In genomic region chr1:184059814-184060213, GRCm38 (mm10) we compare ENCODE assay signal across 15 mouse cellular contexts. TPM values are rescaled to one million over a fixed set of nuclear protein-coding genes. Genes with fewer than 3 reads are reported as not detected.
A peak's percentile ranks its signal among the peaks of the same experiment; 100 is the strongest.
DNase-seq lines count a peak whose midpoint lies in the region; ATAC-seq and TF ChIP-seq lines count a peak whose summit lies in the region.
"Had no signal": no experiment of that assay in that cellular context is flagged by ENCODE, and none has a peak within 500 bp of the region (broad histone marks: within the 10 kb centered on the region; RNA-seq: fewer than 3 reads in every experiment).

No protein-coding gene starts in this region.

- H3ac ChIP-seq in myocyte (ENCODE audit: control insufficient read depth, insufficient read length), result no peak overlapping the region

- TF ChIP-seq CTCF in heart, adult 2 months (IDR thresholded peaks at IDR 0.05), result no peak

- H3K4me1 ChIP-seq in heart, adult 2 months (ENCODE audit: control insufficient read depth, insufficient read depth, low read length), result peaks cover 2% of the 10 kb centered on the region
- peaks cover 34% of the 10 kb centered on the region for H3K4me1 ChIP-seq in liver, embryonic 13.5 days (replicated peaks)
- peaks cover 4% of the 10 kb centered on the region; the same call in 1 of the 2 replicates for H3K4me1 ChIP-seq in liver, embryonic 11.5 days (replicated peaks; ENCODE audit: control insufficient read depth, insufficient read depth, low read length)
- peaks cover 12% of the 10 kb centered on the region for H3K4me1 ChIP-seq in brown adipose tissue, adult 24 weeks (ENCODE audit: control insufficient read depth, insufficient read depth, insufficient read length, low read length)
- H3K4me1 ChIP-seq: embryonic facial prominence, embryonic 15.5 days; midbrain, embryonic 10.5 days had no signal

- no peak for TF ChIP-seq EP300 in heart, adult 2 months (IDR thresholded peaks at IDR 0.05; ENCODE audit: insufficient read depth, low read depth, low read length)

- H3K27me3 ChIP-seq in heart, adult 2 months (ENCODE audit: control insufficient read depth, insufficient read depth, low read length), result no peaks in the 10 kb centered on the region
- H3K27me3 ChIP-seq in liver, embryonic 13.5 days, result no peaks in the 10 kb centered on the region
- no peaks in the 10 kb centered on the region for H3K27me3 ChIP-seq in liver, embryonic 11.5 days (replicated peaks; ENCODE audit: control insufficient read depth, insufficient read depth, low read length)
- H3K27me3 ChIP-seq in myocyte (ENCODE audit: control insufficient read depth, insufficient read depth, insufficient read length), result no peaks in the 10 kb centered on the region
- H3K27me3 ChIP-seq: embryonic facial prominence, embryonic 15.5 days had no signal

- ATAC-seq in liver, embryonic 13.5 days (ENCODE audit: low read depth), result no peak
- ATAC-seq in liver, embryonic 11.5 days (replicated peaks; ENCODE audit: low FRiP score), result no peak

- intact Hi-C loops in heart, adult 2 months (cut with DNase I), result no loop called here
- intact Hi-C loops in heart, postnatal 36 days (cut with DNase I), result no loop called here

- WGBS in heart, adult 2 months, result 79% methylated on average over 3 of the region's 3 CpGs
- 72% methylated on average over 3 of the region's 3 CpGs for WGBS in liver, embryonic 13.5 days (ENCODE audit: insufficient replicate concordance)
- 89% methylated on average over 3 of the region's 3 CpGs for WGBS in liver, embryonic 11.5 days

- 0 out of 2 replicates have a peak, but pooled peaks cover 1% of the 10 kb centered on the region for H3K79me2 ChIP-seq in heart, adult 2 months (replicated peaks; ENCODE audit: control insufficient read depth, insufficient read depth, low read length)
- peaks cover 61% of the 10 kb centered on the region for H3K79me2 ChIP-seq in myocyte (ENCODE audit: control insufficient read depth, insufficient read depth)

- H3K4me2 ChIP-seq in liver, embryonic 13.5 days, result no peak overlapping the region
- no peak overlapping the region for H3K4me2 ChIP-seq in liver, embryonic 11.5 days
- H3K4me2 ChIP-seq in myocyte (ENCODE audit: low read depth), result peak overlapping the region; percentile 8
- H3K4me2 ChIP-seq: embryonic facial prominence, embryonic 15.5 days had no signal

- H3K9ac ChIP-seq in heart, adult 2 months (ENCODE audit: low read depth, low read length), result no peak overlapping the region
- no peak overlapping the region for H3K9ac ChIP-seq in liver, embryonic 13.5 days
- H3K9ac ChIP-seq in liver, embryonic 11.5 days (ENCODE audit: low read depth, low read length), result no peak overlapping the region
- H3K9ac ChIP-seq: embryonic facial prominence, embryonic 15.5 days had no signal

- peak overlapping the region; percentile 26; the same call in 1 of the 2 replicates for H3K27ac ChIP-seq in heart, adult 2 months
- peak overlapping the region; percentile 13; the same call in 1 of the 2 replicates for H3K27ac ChIP-seq in liver, embryonic 13.5 days
- H3K27ac ChIP-seq in liver, embryonic 11.5 days (ENCODE audit: low read depth, low read length), result no peak overlapping the region
- H3K27ac ChIP-seq in brown adipose tissue, adult 24 weeks (replicated peaks; ENCODE audit: low read depth, low read length), result peak overlapping the region; percentile 44
- H3K27ac ChIP-seq: embryonic facial prominence, embryonic 15.5 days; midbrain, embryonic 10.5 days had no signal

- H3K9me3 ChIP-seq in liver, embryonic 13.5 days (replicated peaks), result no peaks in the 10 kb centered on the region
- H3K9me3 ChIP-seq in liver, embryonic 11.5 days (ENCODE audit: control insufficient read depth, low read length), result no peaks in the 10 kb centered on the region
- H3K9me3 ChIP-seq: embryonic facial prominence, embryonic 15.5 days; midbrain, embryonic 10.5 days had no signal

- no peak for TF ChIP-seq POLR2A in heart, adult 2 months (IDR thresholded peaks at IDR 0.05; ENCODE audit: insufficient read depth, low read depth, low read length)
- no peak for TF ChIP-seq POLR2A in myocyte (IDR thresholded peaks at IDR 0.05; ENCODE audit: insufficient read length, low read depth)

- peaks cover 2% of the 10 kb centered on the region for H3K36me3 ChIP-seq in heart, adult 2 months (ENCODE audit: control insufficient read depth, insufficient read depth, low read length)
- H3K36me3 ChIP-seq in liver, embryonic 13.5 days, result no peaks in the 10 kb centered on the region
- no peaks in the 10 kb centered on the region for H3K36me3 ChIP-seq in liver, embryonic 11.5 days (ENCODE audit: control insufficient read depth, insufficient read depth, low read length)
- peaks cover 5% of the 10 kb centered on the region for H3K36me3 ChIP-seq in myocyte (ENCODE audit: control insufficient read depth, insufficient read depth)
- H3K36me3 ChIP-seq: embryonic facial prominence, embryonic 15.5 days; G1E; midbrain, embryonic 10.5 days had no signal

- H3K4me3 ChIP-seq in heart, adult 2 months, result no peak overlapping the region
- no peak overlapping the region for H3K4me3 ChIP-seq in liver, embryonic 13.5 days (replicated peaks)
- H3K4me3 ChIP-seq in liver, embryonic 11.5 days (ENCODE audit: low read depth, low read length), result no peak overlapping the region
- H3K4me3 ChIP-seq in brown adipose tissue, adult 24 weeks (ENCODE audit: insufficient read depth, low read depth, low read length), result no peak overlapping the region
- H3K4me3 ChIP-seq in myocyte, result no peak overlapping the region
- H3K4me3 ChIP-seq: embryonic facial prominence, embryonic 15.5 days; midbrain, embryonic 10.5 days had no signal

- peak in 1 of 2 experiments; percentile 12 for DNase-seq in heart, adult 2 months
- DNase-seq in heart, postnatal 36 days, result no peak
- no peak for DNase-seq in liver, embryonic 13.5 days
- DNase-seq in liver, embryonic 11.5 days (ENCODE audit: low spot score), result no peak
- DNase-seq in testis, postnatal 14 days (ENCODE audit: low spot score), result no peak
- no peak for DNase-seq in adrenal gland, postnatal 25 days
- DNase-seq: adrenal gland, adult 8-10 months; B cell, adult 2 months; cerebellum, adult 2 months; kidney, adult 18-20 months had no signal

TF ChIP-seq in myocyte, 11 proteins besides CTCF, POLR2A, EP300 and RAD21:
- TF ChIP-seq SRF (IDR thresholded peaks at IDR 0.05; ENCODE audit: control insufficient read depth, insufficient read length, low read depth), result no peak
- TF ChIP-seq E2F4 (IDR thresholded peaks at IDR 0.05; ENCODE audit: insufficient read depth), result no peak
- no peak for TF ChIP-seq MAX (IDR thresholded peaks at IDR 0.05; ENCODE audit: low read depth)
- no peak for TF ChIP-seq POLR2AphosphoS2 (IDR thresholded peaks at IDR 0.05; ENCODE audit: insufficient read length, low read depth)
- no peak for TF ChIP-seq CEBPB (IDR thresholded peaks at IDR 0.05; ENCODE audit: insufficient read depth, poor library complexity, severe bottlenecking)
- TF ChIP-seq REST (IDR thresholded peaks at IDR 0.05; ENCODE audit: insufficient read depth, insufficient read length), result no peak
- no peak for TF ChIP-seq USF1 (IDR thresholded peaks at IDR 0.05; ENCODE audit: low read depth)
- TF ChIP-seq MYOG (IDR thresholded peaks at IDR 0.05; ENCODE audit: control insufficient read depth in 1 of 3, insufficient read depth in 1 of 3, insufficient read length in 2 of 3, low read depth in 2 of 3), result peak in 1 of 3 experiments; percentile 30
- TF ChIP-seq MYOD1 (IDR thresholded peaks at IDR 0.05; ENCODE audit: control insufficient read depth in 1 of 3, insufficient read length in 2 of 3, low read depth in 2 of 3), result peak in 2 of 3 experiments; percentile 67 to 79

RNA-seq across cellular contexts. Expression of gene 1700056E22Rik, which starts 25.7 kb away (rescaled TPM):
- total RNA-seq in heart, adult 2 months (2021), result under 1 TPM; 0.25 to 0.84 TPM
- 0.44 and 1.5 TPM in 2 replicates for polyA plus RNA-seq in heart, adult 2 months (2012; rRNA removed)
- total RNA-seq in heart, postnatal 36 days (2021), result 1 to 10 TPM; 1.0 to 1.2 TPM
- polyA plus RNA-seq in liver, embryonic 13.5 days (2015; fragmentation: Nextera tagmentation; extraction: Ambion mirVana), result 0.65 and 1.00 TPM in 2 replicates
- 0.70 and 0.95 TPM in 2 replicates for polyA plus RNA-seq in liver, embryonic 11.5 days (2014; fragmentation: Nextera tagmentation; extraction: Ambion mirVana)
- 3.9 and 4.6 TPM in 2 replicates for polyA plus RNA-seq in brown adipose tissue, adult 24 weeks (2012; ENCODE audit: insufficient read depth, insufficient read length, missing spikeins)
- 3.2 TPM for polyA plus RNA-seq in myocyte (2012; fragmentation: generic; extraction: Trizol)
- 1.1 and 2.4 TPM in 2 replicates for total RNA-seq in adrenal gland, postnatal 25 days (2021)
- total RNA-seq: G1E had no signal
- polyA plus RNA-seq: G1E had no signal

RNA-seq across cellular contexts. Expression of gene Dusp10, which starts 46.7 kb away (rescaled TPM):
- total RNA-seq in heart, adult 2 months (2021), result 1 to 10 TPM; 5.0 to 7.9 TPM
- 14.1 and 16.3 TPM in 2 replicates for polyA plus RNA-seq in heart, adult 2 months (2012; rRNA removed)
- 1 to 10 TPM; 4.6 to 9.2 TPM for total RNA-seq in heart, postnatal 36 days (2021)
- 2.7 and 3.6 TPM in 2 replicates for polyA plus RNA-seq in liver, embryonic 13.5 days (2015; fragmentation: Nextera tagmentation; extraction: Ambion mirVana)
- 5.4 and 6.1 TPM in 2 replicates for polyA plus RNA-seq in liver, embryonic 11.5 days (2014; fragmentation: Nextera tagmentation; extraction: Ambion mirVana)
- polyA plus RNA-seq in brown adipose tissue, adult 24 weeks (2012; ENCODE audit: insufficient read depth, insufficient read length, missing spikeins), result 26.4 and 30.0 TPM in 2 replicates
- 14.6 TPM for polyA plus RNA-seq in myocyte (2012; fragmentation: generic; extraction: Trizol)
- total RNA-seq in adrenal gland, postnatal 25 days (2021), result 6.6 and 8.6 TPM in 2 replicates
- polyA plus RNA-seq: G1E had no signal
